Mouse (Mus musculus) embryonic facial prominence, embryonic 15.5 days (tissue): ENCODE measurements at regions not wholly inside any gene's neighbourhood (a gene's known extent, or its start where the extent isn't known, plus 50 kb on each side); places are given as distances from the start of the nearest gene placed in this dataset.

Source experiments
- ATAC-seq: fragments of 200-750 bp; cut with Nextera tagmentation; 2 replicates; pipeline ENCODE4 v1.8.0; 2017; ENCODE audit warnings: low read depth, moderate TSS enrichment; ENCODE audit not compliant: insufficient number of reproducible peaks, low FRiP score, low TSS enrichment
- H3K27ac ChIP-seq: fragments of 300-500 bp; sonication (generic); replicated peaks from 2 replicates; pipeline ENCODE4 v1.5.1; 2015; ENCODE audit warnings: mild to moderate bottlenecking, inconsistent platforms
- H3K27me3 ChIP-seq: fragments of 300-500 bp; sonication (generic); 2 replicates; pipeline ENCODE4 v1.6.1; 2015; ENCODE audit warnings: inconsistent platforms
- H3K36me3 ChIP-seq: fragments of 300-500 bp; sonication (generic); 2 replicates; pipeline ENCODE4 v1.6.1; 2015; ENCODE audit warnings: mild to moderate bottlenecking, inconsistent platforms
- H3K4me1 ChIP-seq: fragments of 300-500 bp; sonication (generic); 2 replicates; pipeline ENCODE4 v1.6.1; 2015; ENCODE audit warnings: inconsistent platforms
- H3K4me2 ChIP-seq: fragments of 300-500 bp; sonication (generic); replicated peaks from 2 replicates; pipeline ENCODE4 v1.6.1; 2015; ENCODE audit warnings: mild to moderate bottlenecking, inconsistent platforms
- H3K4me3 ChIP-seq: fragments of 300-500 bp; sonication (generic); replicated peaks from 2 replicates; pipeline ENCODE4 v1.5.1; 2015; ENCODE audit warnings: mild to moderate bottlenecking, inconsistent platforms
- H3K9ac ChIP-seq: fragments of 300-500 bp; sonication (generic); 2 replicates; pipeline ENCODE4 v1.6.1; 2015; ENCODE audit warnings: inconsistent platforms
- H3K9me3 ChIP-seq: fragments of 300-500 bp; sonication (generic); replicated peaks from 2 replicates; pipeline ENCODE4 v1.6.1; 2016; ENCODE audit warnings: inconsistent platforms
- WGBS: fragments of 180-500 bp; shearing (Covaris S2); methylation state at CpG from one replicate; pipeline ENCODE4 v1.1.7; 2015; 5-methylcytosine and 5-hydroxymethylcytosine counted together

GRCm38 (mm10) chr1:67465527-67465926 is 342.7 kb downstream of the Cps1 start:
- Histone ChIP-seq H3K4me2 (no peak overlapping the region), H3K36me3 (no peaks in the 10 kb centered on the region), H3K9me3 (no peaks in the 10 kb centered on the region), H3K27ac (no peak overlapping the region), H3K27me3 (no peaks in the 10 kb centered on the region), H3K9ac (no peak overlapping the region), H3K4me3 (no peak overlapping the region), H3K4me1 (no peaks in the 10 kb centered on the region)
- no peak for ATAC-seq
- WGBS: 36% methylated on average over 4 of the region's 4 CpGs

GRCm38 (mm10) chr1:67477006-67477405 is 354.2 kb downstream of the Cps1 start:
- ATAC-seq: no peak
- Histone ChIP-seq H3K4me3 (no peak overlapping the region), H3K27ac (no peak overlapping the region), H3K4me2 (no peak overlapping the region), H3K27me3 (no peaks in the 10 kb centered on the region), H3K36me3 (no peaks in the 10 kb centered on the region), H3K9ac (no peak overlapping the region), H3K4me1 (no peaks in the 10 kb centered on the region), H3K9me3 (no peaks in the 10 kb centered on the region)
- WGBS: 49% methylated on average over 11 of the region's 11 CpGs

- WGBS: 90% methylated on average over 3 of the region's 3 CpGs
- no peaks in the 10 kb centered on the region for H3K27me3 ChIP-seq
- no peak overlapping the region for H3K4me3 ChIP-seq
- no peak for ATAC-seq
- H3K9ac ChIP-seq: no peak overlapping the region
- no peak overlapping the region for H3K4me2 ChIP-seq
- H3K36me3 ChIP-seq: no peaks in the 10 kb centered on the region
- no peaks in the 10 kb centered on the region for H3K9me3 ChIP-seq
- no peaks in the 10 kb centered on the region for H3K4me1 ChIP-seq
- H3K27ac ChIP-seq: no peak overlapping the region
Measured at GRCm38 (mm10) chr1:67477966-67478365, 355.1 kb downstream of the Cps1 start.

- Histone ChIP-seq H3K27me3 (no peaks in the 10 kb centered on the region), H3K9ac (no peak overlapping the region), H3K4me1 (no peaks in the 10 kb centered on the region), H3K4me2 (no peak overlapping the region), H3K27ac (no peak overlapping the region), H3K9me3 (no peaks in the 10 kb centered on the region), H3K4me3 (no peak overlapping the region), H3K36me3 (no peaks in the 10 kb centered on the region)
- WGBS: 67% methylated on average over 1 of the region's 1 CpGs
- no peak for ATAC-seq
Measured at GRCm38 (mm10) chr1:67481974-67482373, 359.1 kb downstream of the Cps1 start.

DNA sequence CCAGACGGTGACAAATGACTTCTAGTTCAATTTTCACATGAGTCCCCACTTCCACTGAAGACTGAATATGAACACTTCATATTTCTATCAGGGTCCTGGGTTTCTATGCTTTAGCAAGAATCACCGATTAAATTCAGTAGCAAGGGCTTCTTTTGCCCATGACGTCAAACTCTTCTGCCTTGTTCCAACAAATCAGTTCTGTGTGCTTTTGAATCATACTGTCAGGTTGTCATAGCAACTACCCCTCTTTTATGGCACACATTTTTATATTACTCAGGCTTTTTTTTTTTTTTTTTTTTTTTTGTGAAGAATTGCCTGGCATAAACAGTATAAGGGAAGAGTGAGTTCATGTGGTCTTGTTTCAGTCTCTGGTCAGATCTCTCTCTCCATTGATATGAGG is 381.3 kb downstream of the Cps1 start:
- Histone ChIP-seq H3K4me1 (no peaks in the 10 kb centered on the region), H3K4me3 (no peak overlapping the region), H3K9ac (no peak overlapping the region), H3K9me3 (no peaks in the 10 kb centered on the region), H3K27me3 (no peaks in the 10 kb centered on the region), H3K36me3 (no peaks in the 10 kb centered on the region), H3K4me2 (no peak overlapping the region), H3K27ac (no peak overlapping the region)
- ATAC-seq: no peak
- WGBS: 86% methylated on average over 3 of the region's 3 CpGs

- no peaks in the 10 kb centered on the region for H3K4me1 ChIP-seq
- H3K9me3 ChIP-seq: no peaks in the 10 kb centered on the region
- H3K27me3 ChIP-seq: no peaks in the 10 kb centered on the region
- ATAC-seq: no peak
- H3K27ac ChIP-seq: no peak overlapping the region
- WGBS: 53% methylated on average over 2 of the region's 2 CpGs
- no peak overlapping the region for H3K4me2 ChIP-seq
- no peak overlapping the region for H3K4me3 ChIP-seq
- no peaks in the 10 kb centered on the region for H3K36me3 ChIP-seq
- H3K9ac ChIP-seq: no peak overlapping the region
Measured at GRCm38 (mm10) chr1:67505746-67506145, 382.9 kb downstream of the Cps1 start.

- Histone ChIP-seq H3K4me2 (no peak overlapping the region), H3K27ac (no peak overlapping the region), H3K27me3 (no peaks in the 10 kb centered on the region), H3K9ac (no peak overlapping the region), H3K9me3 (no peaks in the 10 kb centered on the region), H3K4me1 (no peaks in the 10 kb centered on the region), H3K4me3 (no peak overlapping the region), H3K36me3 (no peaks in the 10 kb centered on the region)
- 72% methylated on average over 3 of the region's 3 CpGs for WGBS
- ATAC-seq: no peak
Measured at GRCm38 (mm10) chr1:67518295-67518694, 395.5 kb downstream of the Cps1 start.

DNA sequence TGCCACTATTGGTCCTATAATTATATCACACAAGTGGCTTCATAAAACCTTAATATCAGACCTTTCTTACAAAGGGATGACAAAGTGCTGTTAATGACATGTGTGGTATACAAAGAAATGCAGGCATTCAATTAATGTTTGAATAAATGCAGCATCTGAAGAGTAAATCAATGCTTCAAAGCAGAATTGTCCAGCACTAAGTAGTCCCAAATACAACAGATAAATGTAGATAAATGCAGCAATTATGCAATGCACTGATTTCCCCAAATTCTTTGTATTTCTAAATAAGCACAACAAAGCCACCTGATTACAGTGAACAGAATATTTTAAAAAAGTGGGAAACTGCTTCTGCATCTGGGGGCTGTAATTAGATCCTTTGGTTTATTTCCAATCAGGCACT is 435.9 kb downstream of the Cps1 start:
- no peaks in the 10 kb centered on the region for H3K9me3 ChIP-seq
- H3K4me2 ChIP-seq: no peak overlapping the region

DNA sequence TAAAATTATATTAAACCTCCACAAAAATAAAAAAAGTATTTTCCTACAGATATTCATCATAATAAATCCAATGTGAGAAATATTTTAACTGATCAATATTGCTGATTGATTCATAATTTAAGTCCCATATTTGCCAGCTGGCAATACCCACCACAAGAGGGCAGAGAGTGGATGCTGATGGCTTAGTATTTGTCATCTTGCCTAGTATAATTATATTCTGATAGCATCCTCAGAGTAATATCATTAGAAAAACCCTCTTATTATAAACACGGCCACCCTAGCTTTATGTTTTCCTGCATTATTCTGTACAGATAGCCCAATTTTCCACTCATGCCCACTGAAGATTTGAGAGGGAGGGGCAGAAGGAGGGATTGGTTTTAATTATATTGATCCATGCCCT is 436.4 kb downstream of the Cps1 start:
- Histone ChIP-seq H3K4me3 (no peak overlapping the region), H3K4me1 (no peaks in the 10 kb centered on the region), H3K27ac (no peak overlapping the region), H3K4me2 (no peak overlapping the region), H3K27me3 (no peaks in the 10 kb centered on the region), H3K36me3 (no peaks in the 10 kb centered on the region), H3K9ac (no peak overlapping the region), H3K9me3 (no peaks in the 10 kb centered on the region)
- WGBS: 73% methylated on average over 1 of the region's 1 CpGs
- no peak for ATAC-seq

More for the DNA sequence above, 435.9 kb downstream of the Cps1 start:
- H3K9ac ChIP-seq: no peak overlapping the region
- no peaks in the 10 kb centered on the region for H3K27me3 ChIP-seq
- no peak overlapping the region for H3K4me3 ChIP-seq
- H3K27ac ChIP-seq: no peak overlapping the region
- H3K4me1 ChIP-seq: no peaks in the 10 kb centered on the region
- ATAC-seq: no peak
- no peaks in the 10 kb centered on the region for H3K36me3 ChIP-seq

GRCm38 (mm10) chr1:67571616-67572015 is 448.8 kb downstream of the Cps1 start:
- Histone ChIP-seq H3K36me3 (no peaks in the 10 kb centered on the region), H3K9me3 (no peaks in the 10 kb centered on the region), H3K4me2 (no peak overlapping the region), H3K9ac (no peak overlapping the region), H3K4me1 (no peaks in the 10 kb centered on the region), H3K4me3 (no peak overlapping the region), H3K27ac (no peak overlapping the region), H3K27me3 (no peaks in the 10 kb centered on the region)
- ATAC-seq: no peak
- WGBS: 86% methylated on average over 1 of the region's 1 CpGs

DNA sequence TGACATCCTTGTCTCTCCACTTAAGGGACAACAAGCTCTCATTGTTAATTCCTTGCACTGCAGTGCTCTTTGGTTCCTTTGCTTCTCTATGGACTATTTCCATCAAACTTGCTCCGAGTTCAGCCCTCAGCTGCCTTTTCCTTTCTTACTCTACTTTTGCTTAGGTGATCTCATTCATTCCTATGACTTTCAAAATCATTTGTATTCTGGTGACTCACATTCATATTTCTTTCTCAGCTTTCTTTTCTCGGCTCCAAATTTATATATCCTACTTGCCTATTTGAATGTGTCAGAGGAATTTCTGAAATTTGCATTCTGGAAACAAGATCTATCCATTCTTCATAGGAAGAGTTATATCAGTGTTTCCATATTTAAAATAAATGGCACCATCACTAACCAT is 456.9 kb downstream of the Cps1 start:
- H3K9ac ChIP-seq: no peak overlapping the region
- H3K27ac ChIP-seq: no peak overlapping the region
- no peak overlapping the region for H3K4me2 ChIP-seq
- ATAC-seq: no peak
- H3K27me3 ChIP-seq: no peaks in the 10 kb centered on the region
- H3K36me3 ChIP-seq: no peaks in the 10 kb centered on the region
- no peaks in the 10 kb centered on the region for H3K9me3 ChIP-seq
- H3K4me3 ChIP-seq: no peak overlapping the region
- H3K4me1 ChIP-seq: no peaks in the 10 kb centered on the region
- WGBS: 78% methylated on average over 2 of the region's 2 CpGs
